Mouse (Mus musculus) erythroblast, embryonic 14.5 days (primary cell): Measurements from ENCODE around the gene Grid2ip.

Source experiments
- GATA1 ChIP-seq: IDR thresholded peaks from 2 replicates; pipeline ENCODE4 v1.6.1; 2012; ENCODE audit warnings: low read length, inconsistent platforms, mixed read lengths
- TAL1 ChIP-seq: IDR thresholded peaks from 3 replicates; pipeline ENCODE4 v1.6.1; 2012; ENCODE audit warnings: low read length, inconsistent platforms, mixed read lengths

DNA sequence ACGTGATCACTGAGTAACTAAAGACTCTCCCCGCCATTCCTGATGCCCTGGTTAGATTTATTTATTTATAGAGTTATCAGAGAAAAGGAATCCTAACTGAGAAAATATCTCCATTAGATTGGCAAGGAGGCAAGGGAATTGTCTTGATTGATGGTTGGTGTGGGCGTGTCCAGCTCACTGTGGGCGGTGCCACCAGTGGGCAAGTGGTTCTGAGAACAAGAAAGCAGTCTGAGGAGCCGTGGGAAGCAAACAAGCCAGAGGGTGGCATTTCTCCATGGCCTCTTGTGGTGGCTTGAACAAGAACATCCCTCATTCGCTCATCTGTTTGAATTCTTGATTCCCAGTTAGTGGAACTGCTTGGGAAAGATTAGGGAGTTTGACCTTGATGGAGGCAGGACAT lies 17.5 kb upstream of the Grid2ip start:
- no peak for TF ChIP-seq GATA1
- no peak for TF ChIP-seq TAL1
